Mouse (Mus musculus) ovary, postnatal 10 days (tissue): ENCODE results near the gene Uba2.
A peak's percentile ranks its signal among the peaks of the same experiment; 100 is the strongest.
"Not testable (repeated sequence)": the region's sequence is repeated elsewhere in the genome, so short reads cannot be mapped to it uniquely, and the experiment has no call there.

Source experiments
- DNase-seq: peaks from one replicate; pipeline ENCODE4 v3.0.0; 2022; ENCODE audit warnings: low spot score

The Uba2 gene

DNA sequence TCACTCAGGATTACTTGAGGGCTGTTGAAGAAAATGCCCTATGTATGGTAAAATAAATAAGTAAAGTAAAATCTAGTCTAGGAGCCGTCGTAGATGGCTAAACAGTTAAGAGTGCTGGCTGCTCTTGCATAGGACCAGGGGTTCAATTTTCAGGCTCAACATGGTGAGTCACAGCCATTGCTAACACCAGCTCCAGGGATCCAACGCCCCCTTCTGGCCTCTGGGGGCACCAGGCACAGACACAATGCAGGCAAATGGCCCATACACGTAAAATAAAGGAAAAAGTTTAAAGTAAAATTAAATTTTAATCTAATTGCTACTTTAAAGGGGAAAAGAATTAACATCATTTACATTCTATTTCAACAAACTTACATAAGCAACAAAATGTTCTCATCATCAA, 2.5 kb downstream of the Uba2 start:
- DNase-seq: no peak

GRCm38 (mm10) chr7:34165999-34166398, 3.4 kb downstream of the Uba2 start:
- DNase-seq: no peak

DNA sequence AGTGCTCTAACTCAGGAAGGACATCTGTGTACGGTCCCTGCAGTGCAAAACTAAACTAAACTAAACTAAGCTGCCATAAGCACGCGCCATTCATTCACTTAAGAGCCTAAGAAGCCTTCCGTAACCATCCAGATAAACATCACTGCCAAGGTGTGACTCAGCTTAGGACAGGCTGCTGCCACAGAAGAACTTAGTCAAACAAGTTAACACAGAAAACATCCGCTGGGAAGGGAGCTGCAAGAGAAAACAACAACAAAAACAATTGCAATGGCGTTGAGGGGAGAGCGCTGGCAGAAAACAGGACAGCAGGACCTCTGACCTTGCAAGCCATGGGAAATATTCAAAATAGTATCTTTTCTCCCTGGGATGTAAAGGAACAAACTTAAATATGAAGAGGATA, 4.7 kb downstream of the Uba2 start:
- no peak for DNase-seq

DNA sequence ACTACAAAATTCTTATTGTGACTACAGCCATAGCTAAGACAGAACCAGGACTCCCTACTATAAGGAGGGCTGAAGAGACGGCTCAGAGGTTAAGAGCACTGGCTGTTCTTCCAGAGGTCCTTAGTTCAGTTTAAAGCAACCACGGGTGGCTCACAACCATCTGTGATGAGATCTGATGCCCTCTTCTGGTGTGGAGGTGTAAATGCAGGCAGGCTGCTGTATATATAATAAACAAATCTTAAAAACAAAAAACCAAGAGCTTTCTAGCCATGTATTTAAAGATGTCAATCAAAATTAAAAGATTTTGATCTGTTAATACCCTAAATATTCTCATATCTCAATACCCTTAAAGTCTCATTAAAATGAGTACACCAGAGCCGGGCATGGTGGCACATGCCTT, 10.2 kb downstream of the Uba2 start:
- no peak for DNase-seq

- DNase-seq: no peak
These were observed 11.4 kb downstream of the Uba2 start for GRCm38 (mm10) chr7:34157994-34158393.

DNA sequence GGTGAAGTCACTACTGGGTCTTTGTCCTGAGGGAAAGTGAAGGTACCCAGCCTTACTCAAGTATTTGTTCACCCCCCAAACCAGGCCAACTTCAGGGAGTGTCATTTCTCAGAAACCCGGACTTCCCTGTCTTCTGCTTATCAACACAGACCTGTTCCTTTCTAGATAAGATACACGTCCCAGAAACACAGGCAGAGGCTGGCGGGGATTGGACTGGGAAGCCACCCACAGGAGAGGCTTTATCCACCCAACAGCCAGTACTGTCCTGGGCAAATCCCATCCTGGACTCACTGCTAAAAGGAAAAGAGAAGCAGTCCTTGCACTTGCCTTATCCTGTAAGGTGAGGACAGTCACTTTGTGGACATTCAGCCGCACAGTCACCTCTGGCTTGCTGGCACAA, 22.2 kb downstream of the Uba2 start:
- DNase-seq: no peak

GRCm38 (mm10) chr7:34141123-34141522, 28.3 kb downstream of the Uba2 start:
- no peak for DNase-seq

GRCm38 (mm10) chr7:34139493-34139892, 29.9 kb downstream of the Uba2 start:
- DNase-seq: no peak

DNA sequence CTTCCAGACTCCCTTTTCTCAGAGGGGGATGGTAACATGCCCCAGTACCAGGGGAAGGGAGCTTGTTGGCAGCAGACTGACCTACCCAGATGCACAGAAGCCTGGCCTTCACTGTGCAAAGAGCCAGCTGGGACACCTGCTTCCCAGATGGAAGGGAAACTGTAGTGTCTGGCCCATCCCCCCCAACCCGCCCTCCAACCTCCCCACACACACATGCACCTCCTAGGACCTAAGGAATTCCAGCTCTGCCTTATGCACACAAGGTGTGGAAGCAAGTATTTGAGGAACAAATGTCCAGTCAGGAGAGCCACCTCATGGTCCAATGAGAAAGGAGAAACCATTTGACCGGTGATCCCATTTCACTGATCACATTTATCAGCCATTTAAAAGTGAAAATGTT, 35.1 kb downstream of the Uba2 start:
- no peak for DNase-seq

- peak; percentile 52 for DNase-seq
These were observed 36.2 kb downstream of the Uba2 start, which contains the start of gene Wtip for GRCm38 (mm10) chr7:34133117-34133762. Gene Wtip (minus strand): TSS chr7:34133268.

GRCm38 (mm10) chr7:34132355-34133079, 36.9 kb downstream of the Uba2 start:
- peak; percentile 13 for DNase-seq

GRCm38 (mm10) chr7:34131959-34132354, 37.4 kb downstream of the Uba2 start:
- DNase-seq: no peak

DNA sequence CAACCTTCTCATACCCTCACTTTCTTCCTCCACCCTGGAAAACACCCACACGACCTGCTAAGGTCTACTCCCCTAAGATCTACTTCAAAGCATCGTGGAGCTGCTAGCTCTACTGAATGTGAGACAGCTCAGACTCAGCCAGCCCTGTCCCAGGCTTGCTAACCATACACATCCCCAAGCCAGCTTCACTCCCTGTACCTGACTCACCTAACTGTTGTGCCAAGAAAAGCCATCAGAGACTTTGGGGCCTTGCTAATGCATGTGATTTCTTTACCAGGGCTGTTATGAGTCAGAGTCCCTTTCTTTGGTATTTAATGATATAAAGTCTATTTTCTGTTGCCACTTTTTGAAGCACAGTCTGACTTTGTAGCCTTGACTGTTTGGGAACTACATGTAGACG, 38.3 kb downstream of the Uba2 start:
- DNase-seq: no peak

DNA sequence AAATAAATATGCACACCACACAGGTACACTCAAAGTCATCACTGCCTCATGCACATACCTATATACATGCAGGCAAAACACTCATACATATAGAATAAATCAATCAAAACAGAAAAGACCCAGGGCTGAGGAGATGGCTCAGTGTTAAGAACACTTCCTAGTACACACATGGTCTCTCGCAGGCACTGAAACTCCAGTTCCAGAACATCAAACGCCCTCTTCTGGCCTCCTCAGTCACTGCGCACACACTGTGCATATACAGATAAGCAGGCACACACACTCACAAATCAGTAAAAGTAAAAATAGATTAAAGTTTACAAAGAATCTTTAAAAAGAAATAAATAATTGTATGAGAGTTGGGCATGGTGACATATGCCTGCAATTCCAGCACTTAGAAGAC, 43.1 kb downstream of the Uba2 start:
- no peak for DNase-seq

- DNase-seq: no peak
These were observed 44.1 kb downstream of the Uba2 start for GRCm38 (mm10) chr7:34125346-34125745.

GRCm38 (mm10) chr7:34122987-34123720, 46.2 kb downstream of the Uba2 start:
- DNase-seq: no peak

- not testable (repeated sequence) for DNase-seq
These were observed 48.8 kb downstream of the Uba2 start for GRCm38 (mm10) chr7:34120636-34121035.

GRCm38 (mm10) chr7:34116601-34117000, 52.8 kb downstream of the Uba2 start:
- DNase-seq: no peak

GRCm38 (mm10) chr7:34109190-34109589, 60.2 kb downstream of the Uba2 start:
- DNase-seq: no peak

GRCm38 (mm10) chr7:34101276-34101675, 68.1 kb downstream of the Uba2 start:
- DNase-seq: no peak

- DNase-seq: no peak
These were observed 69.4 kb downstream of the Uba2 start for GRCm38 (mm10) chr7:34100002-34100401.

DNA sequence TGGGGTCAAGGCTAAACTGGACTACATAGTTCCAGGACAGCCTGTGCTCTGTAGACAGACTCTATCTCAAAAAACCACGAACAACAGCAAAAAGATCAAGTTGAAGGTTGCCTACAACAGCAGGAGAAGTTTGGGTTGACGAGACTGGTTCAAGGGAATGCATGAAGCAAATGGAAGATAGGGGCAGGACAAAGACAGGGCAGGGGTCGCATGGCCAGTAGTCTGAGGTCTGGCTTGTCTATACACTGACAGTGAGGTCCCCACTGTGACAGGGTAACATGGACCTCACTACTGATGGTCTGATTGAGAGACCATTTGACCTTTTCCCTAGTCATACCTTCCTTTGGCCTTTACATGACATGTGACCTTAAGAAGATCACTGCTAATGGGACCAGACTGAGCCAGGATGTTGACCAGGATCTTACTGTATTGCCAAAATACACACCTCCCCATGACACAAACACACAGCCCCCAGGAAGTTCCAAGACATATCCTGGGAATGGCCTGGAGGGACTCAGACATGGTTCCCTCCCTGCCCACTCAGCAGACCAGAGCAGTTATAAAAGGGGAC, 74.4 kb downstream of the Uba2 start, which contains the start of gene Scgb1b30:
TSS of gene Scgb1b30 (plus strand) at position 521 of the 571 bp plus-strand sequence.
- no peak for DNase-seq
